Mouse (Mus musculus): ENCODE measurements around the gene Zdbf2.

DNA sequence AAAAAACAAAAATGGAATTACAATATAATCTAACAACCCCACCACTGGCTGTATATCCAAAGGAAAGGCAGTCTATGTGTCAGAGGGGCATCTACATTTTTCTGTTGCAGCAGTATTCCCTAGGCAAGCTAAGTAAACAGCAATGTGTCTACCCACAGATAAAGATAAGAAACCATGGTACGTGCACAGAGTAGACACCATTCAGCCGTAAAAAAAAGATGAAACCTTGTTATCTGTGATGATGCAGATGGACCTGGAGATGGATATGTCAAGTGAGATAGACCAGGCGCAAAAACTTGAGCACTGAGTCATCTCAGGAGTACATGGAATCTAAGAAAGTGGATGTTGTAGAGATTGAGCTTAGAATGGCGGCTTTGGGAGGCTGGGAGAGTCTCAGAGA, 48.1 kb upstream of the Zdbf2 start:
- no peak for TF ChIP-seq CTCF (IDR thresholded peaks at IDR 0.05; ENCODE audit: borderline replicate concordance, insufficient read depth, low read length)
- no peak for TF ChIP-seq POLR2A (IDR thresholded peaks at IDR 0.05; ENCODE audit: low read depth, low read length)

Data from embryonic fibroblast, embryonic 13.5 days (primary cell).